9 mouse cellular contexts compared by ENCODE assay signal in the genomic region with DNA sequence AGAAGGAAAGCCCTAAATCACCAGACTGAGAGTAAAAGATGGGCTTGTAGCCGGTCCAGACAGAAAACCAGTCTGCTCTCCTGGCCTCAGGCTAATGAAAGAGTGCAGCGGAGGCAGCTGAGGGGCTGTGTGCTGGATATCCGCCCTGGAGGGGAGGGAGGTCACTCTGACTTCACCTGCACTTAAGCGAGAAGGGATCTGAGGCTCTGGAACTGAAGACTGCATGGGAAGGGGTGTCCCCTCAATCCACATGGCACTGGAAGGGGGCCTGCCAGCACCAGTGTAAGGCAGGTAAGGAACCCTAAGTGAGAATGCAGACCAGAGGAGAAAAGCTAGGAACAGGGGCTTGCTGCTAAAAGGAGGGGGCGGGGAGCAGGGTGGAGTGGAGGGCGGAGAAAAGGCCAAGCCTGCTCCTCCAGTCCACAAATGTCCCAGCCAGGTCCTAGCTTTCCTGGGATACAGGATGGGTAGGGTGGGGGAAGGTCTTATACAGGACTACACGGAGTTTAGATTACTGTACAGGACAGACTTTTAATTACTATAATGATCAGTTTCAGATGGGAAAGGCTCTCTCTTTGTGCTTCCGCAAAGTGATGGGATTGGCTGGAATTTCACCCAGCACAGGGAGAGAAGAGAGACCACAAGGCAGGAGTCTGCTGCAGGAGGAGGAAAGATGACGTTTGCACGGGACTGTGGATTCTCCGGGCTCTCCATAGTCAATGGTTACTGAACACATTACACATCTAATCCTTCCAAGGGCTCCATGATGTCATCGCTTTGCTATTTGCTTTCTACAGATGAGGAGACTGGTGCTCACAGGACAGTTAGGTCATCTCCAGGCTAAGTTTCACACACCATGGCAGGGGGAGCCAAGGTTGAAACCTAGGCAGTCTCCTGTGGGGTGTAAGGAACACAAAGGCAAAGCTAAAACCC.
DNase-seq lines count a peak whose midpoint lies in the region; ATAC-seq and TF ChIP-seq lines count a peak whose summit lies in the region.
"Had no signal": no experiment of that assay in that cellular context is flagged by ENCODE, and none has a peak within 500 bp of the region (broad histone marks: within the 10 kb centered on the region; RNA-seq: fewer than 3 reads in every experiment).

No protein-coding gene starts in this region.

- H3K4me1 ChIP-seq in embryonic facial prominence, embryonic 11.5 days (ENCODE audit: control insufficient read depth, insufficient read depth, low read length) = peaks cover 3% of the 10 kb centered on the region; the same call in 1 of the 2 replicates
- H3K4me1 ChIP-seq in hindbrain, embryonic 16.5 days (ENCODE audit: control insufficient read depth, insufficient read depth, low read depth, low read length) = no peaks in the 10 kb centered on the region
- peaks cover 5% of the 10 kb centered on the region; the same call in 1 of the 2 replicates for H3K4me1 ChIP-seq in stomach, embryonic 15.5 days

- H3K27ac ChIP-seq in embryonic facial prominence, embryonic 11.5 days (replicated peaks; ENCODE audit: low read depth, low read length) = no peak overlapping the region
- H3K27ac ChIP-seq in hindbrain, embryonic 16.5 days (ENCODE audit: low read depth, low read length) = no peak overlapping the region
- no peak overlapping the region for H3K27ac ChIP-seq in stomach, embryonic 15.5 days
- H3K27ac ChIP-seq in gastrocnemius, adult 2 months = no peak overlapping the region

- no peaks in the 10 kb centered on the region for H3K27me3 ChIP-seq in embryonic facial prominence, embryonic 11.5 days (ENCODE audit: control insufficient read depth, insufficient read depth, low read length)
- no peaks in the 10 kb centered on the region for H3K27me3 ChIP-seq in hindbrain, embryonic 16.5 days (replicated peaks; ENCODE audit: control insufficient read depth, insufficient read depth, low read length)
- no peaks in the 10 kb centered on the region for H3K27me3 ChIP-seq in stomach, embryonic 15.5 days (replicated peaks)

- DNase-seq in lung, postnatal 10 days = peak; percentile 24
- DNase-seq in lung, postnatal 36 days = no peak
- peak; percentile 64 for DNase-seq in embryonic facial prominence, embryonic 11.5 days (ENCODE audit: low spot score)
- DNase-seq in T-cell, adult 2 months (ENCODE audit: low spot score) = no peak
- DNase-seq in thymus, postnatal 0 days (ENCODE audit: low spot score) = no peak
- no peak for DNase-seq in gastrocnemius, adult 2 months
- DNase-seq: cerebellum, adult 2 months had no signal

- peak; percentile 49; the same call in 1 of the 2 replicates for ATAC-seq in embryonic facial prominence, embryonic 11.5 days (replicated peaks; ENCODE audit: insufficient number of reproducible peaks, low FRiP score, low TSS enrichment, low read depth)
- 0 out of 2 replicates have a peak, but pooled peaks have one; percentile 42 for ATAC-seq in hindbrain, embryonic 16.5 days
- ATAC-seq in stomach, embryonic 15.5 days (ENCODE audit: insufficient read depth, low FRiP score, low read depth) = peak; percentile 35; the same call in 1 of the 2 replicates

- intact Hi-C loops in gastrocnemius, adult 2 months (cut with DNase I) = no loop called here

- TF ChIP-seq CTCF in gastrocnemius, adult 2 months (IDR thresholded peaks at IDR 0.05) = no peak

- no peaks in the 10 kb centered on the region for H3K9me3 ChIP-seq in embryonic facial prominence, embryonic 11.5 days (replicated peaks; ENCODE audit: control insufficient read depth, low read length)
- no peaks in the 10 kb centered on the region for H3K9me3 ChIP-seq in hindbrain, embryonic 16.5 days (ENCODE audit: control insufficient read depth, low read length)
- H3K9me3 ChIP-seq in stomach, embryonic 15.5 days = no peaks in the 10 kb centered on the region

- no peaks in the 10 kb centered on the region for H3K36me3 ChIP-seq in embryonic facial prominence, embryonic 11.5 days (replicated peaks; ENCODE audit: control insufficient read depth, insufficient read depth, low read depth, low read length)
- H3K36me3 ChIP-seq in hindbrain, embryonic 16.5 days (ENCODE audit: control insufficient read depth, insufficient read depth, low read length) = no peaks in the 10 kb centered on the region
- no peaks in the 10 kb centered on the region for H3K36me3 ChIP-seq in stomach, embryonic 15.5 days

- H3K4me2 ChIP-seq in embryonic facial prominence, embryonic 11.5 days (ENCODE audit: low read depth, low read length) = no peak overlapping the region
- H3K4me2 ChIP-seq in hindbrain, embryonic 16.5 days (ENCODE audit: low read length) = no peak overlapping the region
- H3K4me2 ChIP-seq in stomach, embryonic 15.5 days = no peak overlapping the region

- no peak overlapping the region for H3K9ac ChIP-seq in embryonic facial prominence, embryonic 11.5 days (replicated peaks; ENCODE audit: low read length)
- H3K9ac ChIP-seq in hindbrain, embryonic 16.5 days (ENCODE audit: low read depth, low read length) = no peak overlapping the region
- no peak overlapping the region for H3K9ac ChIP-seq in stomach, embryonic 15.5 days

- 27% methylated on average over 12 of the region's 12 CpGs for WGBS in embryonic facial prominence, embryonic 11.5 days
- WGBS in hindbrain, embryonic 16.5 days = 45% methylated on average over 12 of the region's 12 CpGs
- WGBS in stomach, embryonic 15.5 days = 46% methylated on average over 12 of the region's 12 CpGs

- no peak overlapping the region for H3K4me3 ChIP-seq in embryonic facial prominence, embryonic 11.5 days (ENCODE audit: low read depth, low read length)
- no peak overlapping the region for H3K4me3 ChIP-seq in hindbrain, embryonic 16.5 days (ENCODE audit: low read length)
- no peak overlapping the region for H3K4me3 ChIP-seq in stomach, embryonic 15.5 days (replicated peaks)
- H3K4me3 ChIP-seq in gastrocnemius, adult 2 months = no peak overlapping the region

Comparison
In these comparisons a context has a peak if more than half of its experiments do, and no peak if none do; other contexts are left out.
1. DNase-seq: peak in lung, postnatal 10 days (single experiment) and embryonic facial prominence, embryonic 11.5 days (single experiment); none in lung, postnatal 36 days (single experiment), T-cell, adult 2 months (single experiment), thymus, postnatal 0 days (single experiment) and gastrocnemius, adult 2 months (single experiment).
2. Peak in every context shown above with its lines, with median percentiles within 50 percentile points of each other: ATAC-seq.